Mouse (Mus musculus) lung, postnatal 4 days (tissue): Measurements from ENCODE around the gene Olfr923.
"Not testable (repeated sequence)": the region's sequence is repeated elsewhere in the genome, so short reads cannot be mapped to it uniquely, and the experiment has no call there.

Source experiments
- DNase-seq, 2 experiments: peaks; one replicate each; pipeline ENCODE4 v3.0.0; 2021

Gene Olfr923

DNA sequence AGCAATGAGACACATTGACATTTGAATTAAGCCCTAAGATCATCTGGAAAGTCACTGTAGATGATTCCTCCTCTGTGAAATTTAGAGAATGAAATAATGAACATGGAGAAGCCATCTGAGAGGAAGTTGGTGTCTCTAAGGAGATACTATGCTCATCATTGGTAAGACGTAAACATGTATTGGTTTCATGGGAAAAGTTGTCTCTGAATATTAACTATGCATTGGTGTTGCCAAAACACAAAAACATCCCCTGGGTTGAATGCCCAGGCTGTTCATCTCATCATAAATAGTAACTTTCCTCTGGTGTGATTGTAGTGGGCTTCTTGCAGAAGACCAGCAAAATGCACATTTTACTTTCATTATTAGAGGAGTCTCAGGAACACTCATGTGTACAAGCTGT is at the start of gene Olfr923:
Olfr923 (plus strand) TSS at position 301 of the 400 bp plus-strand sequence.
- no peak for DNase-seq

GRCm38 (mm10) chr9:38792689-38793088 is 33.7 kb upstream of the Olfr923 start:
- no peak for DNase-seq

DNA sequence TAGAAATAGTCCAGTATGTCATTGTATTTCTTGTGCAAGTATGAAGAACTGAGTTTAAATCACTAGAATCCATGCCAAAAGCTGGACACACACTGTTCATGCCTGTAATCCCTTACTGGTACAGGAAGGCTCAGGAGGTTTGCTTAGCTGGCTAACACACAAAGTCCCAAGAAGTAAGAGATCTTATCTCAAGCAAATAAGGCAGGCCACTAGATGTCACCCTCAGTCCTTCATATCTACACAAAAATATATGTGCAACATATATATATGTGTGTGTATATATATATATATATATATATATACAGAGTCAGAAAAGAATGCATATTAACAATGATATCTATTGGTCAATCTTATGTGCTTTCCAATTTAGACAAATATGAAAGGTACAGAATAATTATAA is 20.6 kb upstream of the Olfr923 start:
- DNase-seq = no peak

GRCm38 (mm10) chr9:38814314-38814713 is 12.0 kb upstream of the Olfr923 start, which contains the start of gene Olfr922:
TSS of gene Olfr922 (plus strand) at chr9:38814614.
- DNase-seq = no peak

- no peak for DNase-seq
These were observed 10.8 kb upstream of the Olfr923 start for GRCm38 (mm10) chr9:38815458-38815986.

- no peak for DNase-seq
These were observed 6.7 kb downstream of the Olfr923 start for GRCm38 (mm10) chr9:38833027-38833426.

DNA sequence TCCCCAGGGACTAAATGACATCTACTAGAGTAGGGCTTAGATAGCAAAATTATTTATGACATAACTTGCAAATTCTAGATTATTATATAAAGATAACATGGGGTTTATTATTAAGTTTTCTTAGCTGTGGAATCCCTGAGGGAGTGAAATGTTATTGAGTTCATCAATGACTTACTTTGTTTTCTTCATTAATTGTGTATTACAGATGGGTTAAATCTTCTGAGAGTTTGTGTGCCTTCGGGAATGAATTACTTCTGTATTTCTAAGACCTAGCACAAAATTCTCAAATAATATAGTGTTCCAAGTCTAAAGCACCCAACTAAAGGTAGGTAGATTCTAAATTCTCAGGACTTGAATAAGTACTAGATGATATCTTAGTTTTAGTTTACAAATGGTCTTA is 17.8 kb downstream of the Olfr923 start, which contains the start of gene Olfr924:
Olfr924 (plus strand) TSS at position 301 of the 400 bp plus-strand sequence.
- DNase-seq = no peak

DNA sequence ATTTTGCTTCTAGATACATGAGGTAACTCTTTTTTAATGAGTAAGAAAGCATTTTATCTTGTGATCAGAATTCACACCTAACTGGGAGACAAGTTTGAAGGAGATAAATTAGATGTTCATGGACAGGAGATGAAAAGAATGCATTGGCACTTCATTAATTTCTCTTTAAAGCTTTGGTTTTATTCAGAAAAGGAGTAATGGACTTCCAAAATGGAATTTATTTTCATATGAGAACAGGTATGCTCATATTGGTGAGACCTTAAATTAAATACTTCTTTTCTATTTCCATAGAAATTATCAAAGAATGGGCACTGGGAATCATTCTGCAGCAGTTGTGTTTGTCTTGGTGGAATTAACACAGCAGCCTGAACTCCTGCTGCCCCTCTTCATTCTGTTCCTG is 28.4 kb downstream of the Olfr923 start, which contains the start of gene Olfr26:
Olfr26 (plus strand) TSS at position 301 of the 400 bp plus-strand sequence.
- no peak for DNase-seq

DNA sequence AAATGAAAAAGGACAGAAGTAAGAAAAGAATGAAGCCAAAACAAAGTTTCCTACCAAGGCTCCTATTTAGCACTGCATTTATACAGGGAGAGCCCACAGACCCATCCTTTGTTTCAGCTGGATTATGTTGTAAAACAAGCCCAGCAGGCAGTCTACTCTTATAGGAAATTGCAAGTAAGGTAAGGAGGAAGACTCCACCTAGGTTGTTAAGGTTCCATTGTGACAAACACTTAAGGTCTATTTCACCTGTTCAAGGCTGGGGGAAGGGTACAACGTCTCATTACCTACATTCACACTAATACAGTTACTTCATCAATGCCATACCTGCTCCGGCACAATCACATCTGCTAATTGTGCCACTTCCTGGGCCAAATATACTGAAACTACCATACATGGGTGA is 48.5 kb downstream of the Olfr923 start:
- DNase-seq = not testable (repeated sequence)

GRCm38 (mm10) chr9:38876826-38877225 is 50.5 kb downstream of the Olfr923 start, which contains the start of gene Olfr926:
TSS of gene Olfr926 (plus strand) at chr9:38877126.
- no peak for DNase-seq
